Mouse (Mus musculus) kidney, postnatal 10 days (tissue): ENCODE results near the gene Fam89b.
A peak's percentile ranks its signal among the peaks of the same experiment; 100 is the strongest.

ENCODE experiments used
- DNase-seq: peaks from one replicate; pipeline ENCODE4 v3.0.0; 2021; ENCODE audit warnings: mixed read lengths

Gene Fam89b

DNA sequence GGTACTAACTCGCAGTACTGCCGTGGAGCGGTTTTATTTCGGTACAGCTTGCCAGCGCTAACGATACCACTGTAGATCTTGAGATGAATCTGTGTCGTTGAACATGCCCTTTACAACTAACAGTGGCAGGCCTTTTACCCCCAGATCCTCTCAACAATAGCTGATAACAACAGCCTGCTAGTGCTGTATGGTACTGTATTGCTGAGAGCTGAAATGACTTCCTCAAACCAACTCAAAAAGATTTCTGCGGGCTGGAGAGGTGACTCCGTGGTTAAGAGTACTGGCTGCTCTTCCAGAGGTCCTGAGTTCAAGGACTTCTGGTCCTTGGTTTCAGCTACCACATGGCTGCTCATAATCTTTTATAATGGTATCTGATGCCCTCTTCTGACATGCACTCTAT is 4.9 kb upstream of the Fam89b start:
- DNase-seq, result no peak

DNA sequence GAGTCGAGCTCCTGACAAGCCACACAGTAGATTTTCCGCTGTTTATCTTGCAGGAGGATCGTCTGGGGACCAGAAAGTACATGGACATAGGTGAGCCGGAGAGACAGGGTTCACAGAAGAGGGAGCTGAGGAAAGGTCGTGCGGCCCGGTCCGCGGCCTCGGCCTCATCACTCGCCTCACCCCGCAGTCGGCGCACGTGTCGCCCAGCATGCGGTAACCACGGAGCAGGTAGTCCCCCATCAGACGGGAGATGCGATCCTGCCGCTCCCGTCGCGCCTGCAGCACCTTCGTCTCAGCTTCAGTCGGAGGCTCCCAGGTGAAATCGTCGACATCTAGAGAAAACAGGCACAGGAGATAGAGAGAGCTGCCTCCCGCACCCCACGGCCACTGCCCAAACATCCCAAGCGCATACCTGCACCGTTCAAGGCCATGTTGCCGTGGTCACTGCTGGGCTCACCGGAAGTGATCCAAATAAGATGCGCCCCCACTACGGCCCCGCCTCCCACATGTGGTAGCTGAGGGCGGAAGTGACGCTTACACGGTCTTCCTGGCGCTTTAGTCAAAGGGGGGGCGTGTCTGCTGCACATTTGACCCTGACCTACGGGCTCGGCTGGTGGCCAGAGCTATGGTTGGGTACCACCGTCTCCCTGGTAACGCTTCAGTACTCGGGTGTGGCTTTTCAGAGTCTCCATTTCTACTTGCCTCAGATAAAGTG is 2.0 kb upstream of the Fam89b start:
- DNase-seq, result peak; percentile 97

DNA sequence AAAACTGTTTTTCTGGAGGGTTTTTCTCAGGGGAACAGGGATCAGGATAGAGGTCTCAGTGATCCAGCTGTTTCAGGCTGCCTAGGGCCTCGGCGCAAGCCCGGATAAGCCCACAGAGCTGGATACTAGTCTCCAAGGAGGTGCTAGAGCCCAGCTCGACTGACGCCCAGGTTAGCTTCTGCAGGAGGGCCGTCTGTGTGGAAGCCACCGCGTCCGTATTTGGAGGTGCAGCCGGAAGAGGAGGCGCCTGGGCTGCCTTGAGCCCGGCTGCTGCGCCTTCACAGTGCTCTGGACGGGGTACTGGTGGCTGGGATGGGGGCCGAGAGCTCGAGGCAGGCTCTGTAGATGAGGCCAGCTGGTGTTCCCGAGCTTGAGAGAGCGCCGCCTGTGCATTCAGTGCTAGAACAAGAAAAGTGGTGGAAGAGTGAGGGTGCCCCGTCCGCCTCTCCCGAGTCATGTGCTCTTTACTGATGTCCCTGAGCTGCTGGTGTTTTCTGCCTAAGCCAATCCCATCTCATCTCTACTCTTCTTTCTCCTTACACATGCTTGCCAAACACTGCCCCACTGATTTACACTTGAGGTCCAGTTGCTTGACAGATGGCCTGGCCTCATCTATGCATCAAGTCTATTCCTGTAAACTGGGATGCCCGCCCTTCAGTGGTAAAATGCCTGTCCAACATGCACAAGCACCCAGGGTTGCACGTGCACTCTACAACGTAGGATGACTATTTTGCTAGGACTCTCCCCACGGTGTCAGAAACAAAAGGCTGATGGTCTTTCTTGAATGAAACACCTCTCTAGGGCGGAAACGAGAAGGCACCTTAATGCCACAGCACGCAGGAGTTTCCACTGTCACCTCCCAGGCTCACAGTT is 1.1 kb upstream of the Fam89b start:
- DNase-seq, result peak; percentile 57

DNA sequence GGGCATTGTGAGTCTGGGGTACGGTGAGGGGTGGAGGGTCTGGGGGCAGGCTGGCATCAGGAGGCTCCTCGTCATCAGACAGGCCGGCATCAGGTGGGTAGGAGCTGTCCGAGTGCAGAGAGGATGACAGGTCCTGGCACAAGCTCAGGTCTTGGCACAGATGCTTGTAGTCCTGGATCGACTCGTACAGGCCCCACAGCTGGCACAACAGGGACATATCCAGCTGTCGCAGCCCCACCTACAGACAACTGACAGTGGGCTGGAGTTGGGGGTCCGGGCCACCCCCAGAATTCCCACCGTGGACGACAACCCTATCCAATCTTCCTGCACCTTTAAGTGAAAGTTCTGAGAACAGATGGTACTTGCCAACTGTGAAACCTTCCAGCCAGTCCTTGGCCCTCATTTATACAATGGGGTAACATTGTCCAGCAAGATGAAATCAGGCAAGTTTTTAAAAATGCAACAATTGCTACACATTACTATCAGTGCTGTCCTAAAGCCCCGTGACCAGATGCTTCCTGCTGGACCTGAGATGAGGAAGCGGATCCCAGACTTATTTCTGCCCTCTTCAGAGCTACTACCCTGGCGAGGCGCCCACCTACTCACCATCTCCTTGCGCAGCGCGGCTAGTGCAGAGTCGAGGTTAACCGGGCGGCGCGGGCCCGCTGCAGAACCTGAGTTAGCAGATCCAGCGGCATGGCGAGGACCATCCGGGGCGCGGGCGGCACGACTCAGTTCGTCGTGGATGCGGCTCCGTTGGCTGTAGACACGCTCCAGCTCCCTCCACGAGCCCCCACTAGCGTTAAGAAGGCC is 616 bp downstream of the Fam89b start:
- DNase-seq, result peak; percentile 84

DNA sequence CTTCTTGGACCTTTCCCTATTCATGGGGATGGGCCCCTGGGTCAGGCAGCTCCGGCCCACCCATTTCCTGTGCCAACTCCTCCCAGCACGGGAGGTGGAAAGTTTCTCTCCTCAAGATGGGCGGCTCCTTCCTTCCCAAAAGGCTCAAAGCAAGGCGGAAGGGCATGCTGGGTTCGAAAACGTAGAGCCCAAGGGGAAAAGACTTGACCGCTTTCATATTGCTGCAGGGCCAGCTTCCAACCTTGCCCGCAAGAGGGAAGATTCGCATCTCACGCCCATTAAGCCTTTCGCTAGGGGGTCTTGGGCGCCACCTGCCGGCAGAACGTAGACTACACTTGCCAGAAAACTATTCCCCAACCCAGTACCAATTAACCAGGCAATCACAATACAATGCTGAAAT is 1.8 kb downstream of the Fam89b start:
- peak; percentile 94 for DNase-seq

DNA sequence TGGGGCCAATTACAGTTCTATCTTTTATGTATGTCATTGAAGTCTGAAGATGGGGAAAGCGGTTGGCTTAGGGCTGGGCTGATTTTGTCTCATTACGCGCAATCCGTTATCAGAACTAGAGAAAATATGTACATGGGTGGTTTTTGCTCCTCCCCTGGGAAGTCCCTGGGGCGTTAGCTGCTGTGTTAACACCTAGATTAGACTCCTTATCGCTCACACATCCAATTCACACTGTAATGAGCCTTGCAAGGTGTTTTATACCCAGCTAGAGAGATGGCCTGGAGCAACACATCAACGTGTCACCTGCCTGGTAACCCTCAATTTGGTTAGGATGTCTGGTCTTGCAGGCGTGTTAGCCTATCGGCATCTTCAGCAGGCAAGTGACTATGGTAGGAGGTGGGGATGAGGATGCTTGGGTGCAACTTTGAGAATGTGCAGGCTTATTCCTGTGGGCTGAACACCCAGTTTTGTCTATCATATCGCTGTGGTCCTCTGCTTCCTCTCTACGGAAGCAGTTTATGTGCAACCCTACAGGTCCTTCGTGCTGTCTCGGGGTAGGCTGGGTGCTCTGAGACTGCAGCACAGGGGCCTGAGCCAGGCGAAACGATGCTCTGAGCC is 2.4 kb downstream of the Fam89b start:
- DNase-seq, result no peak

DNA sequence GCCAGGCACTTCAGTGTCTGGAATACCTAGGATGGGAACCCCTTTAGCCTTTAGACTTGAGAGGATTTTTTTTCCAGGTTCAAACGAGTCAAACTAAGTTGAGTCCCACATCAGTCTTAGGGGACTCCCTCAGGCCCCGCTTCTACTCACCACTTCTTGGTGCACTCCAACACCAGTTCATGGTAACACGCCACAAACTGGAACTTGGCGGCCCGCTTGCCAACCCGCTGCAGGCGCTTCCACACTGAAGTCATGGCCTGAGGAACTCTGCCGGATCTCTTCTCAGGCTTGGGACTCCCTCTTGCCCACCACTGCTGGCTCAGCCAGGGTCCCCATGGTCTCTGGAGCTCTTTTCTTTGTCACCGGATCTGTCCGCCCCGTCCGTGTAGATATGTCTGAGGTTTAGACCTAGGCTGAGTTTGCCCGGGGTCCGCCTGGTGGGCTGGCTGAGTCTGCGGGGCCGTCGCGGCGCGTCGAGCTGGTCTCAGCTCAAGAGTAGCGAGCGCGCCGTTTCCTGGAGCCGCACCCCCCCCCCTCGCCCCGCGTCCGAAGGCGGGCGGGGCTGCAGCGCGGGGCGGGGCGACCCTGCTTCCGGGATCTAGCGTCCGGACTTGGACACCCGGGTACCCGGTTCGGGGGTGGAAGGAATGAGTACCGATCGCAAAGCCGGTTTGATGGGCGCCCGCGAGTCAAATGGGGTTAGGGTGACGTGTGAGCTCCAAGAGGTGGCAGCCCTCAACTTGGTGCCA is 3.5 kb downstream of the Fam89b start, which contains the start of gene Ehbp1l1:
Gene Ehbp1l1, minus strand, starts transcription at position 551 of the 749 bp plus-strand sequence.
- peak; percentile 94 for DNase-seq

DNA sequence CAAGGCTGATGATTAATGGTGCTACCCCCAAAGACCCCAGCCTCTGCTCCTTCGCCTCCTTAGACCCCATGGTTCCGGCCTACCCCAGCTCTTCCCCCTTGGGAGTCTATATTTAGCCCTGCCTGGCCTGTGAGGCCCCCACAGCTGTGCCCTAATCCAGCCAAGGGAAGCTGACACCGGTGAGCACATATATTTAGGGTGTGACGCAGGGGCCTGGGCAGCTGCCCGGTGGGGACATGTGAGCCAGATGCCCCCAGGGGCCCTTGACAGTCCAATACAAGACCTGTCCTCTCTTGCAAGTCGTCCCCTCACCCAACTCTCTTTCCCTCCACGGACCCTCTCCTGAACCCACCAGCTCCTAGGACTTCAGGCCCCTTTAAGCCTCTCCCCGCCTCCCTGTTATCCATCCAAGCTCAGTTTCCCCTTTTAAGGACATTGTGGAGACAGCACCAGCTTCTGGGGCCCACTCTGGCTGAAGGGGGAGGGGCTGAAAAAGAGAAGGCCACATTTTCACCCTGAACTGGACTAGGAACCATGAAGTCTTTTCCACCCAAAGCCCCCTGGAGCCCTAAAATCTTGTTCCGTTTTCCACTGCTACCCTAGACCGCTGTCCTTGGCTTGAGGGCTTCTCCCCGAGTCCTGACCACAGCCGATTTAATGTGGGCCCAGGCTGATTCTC is 4.3 kb downstream of the Fam89b start:
- DNase-seq, result peak; percentile 61

DNA sequence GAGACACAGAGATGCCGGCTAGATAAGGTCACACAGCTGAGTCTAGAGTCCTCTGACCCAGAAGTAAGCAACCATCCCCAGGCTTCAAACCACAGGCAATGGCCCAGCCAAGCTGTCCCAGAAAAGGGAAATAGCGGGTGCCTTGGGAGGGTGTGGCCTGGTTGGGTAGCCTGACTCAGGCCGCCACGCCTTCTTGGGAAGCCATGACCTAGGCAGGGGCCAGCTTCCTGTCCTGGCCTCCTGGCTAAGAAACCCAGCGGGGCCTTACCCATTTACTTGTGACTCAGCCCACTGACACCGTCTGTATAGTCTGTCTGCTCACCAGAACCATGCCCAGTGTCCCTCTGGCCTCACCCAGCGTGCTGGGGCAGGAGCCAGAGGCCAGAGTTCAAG is 4.9 kb downstream of the Fam89b start:
- peak; percentile 72 for DNase-seq

DNA sequence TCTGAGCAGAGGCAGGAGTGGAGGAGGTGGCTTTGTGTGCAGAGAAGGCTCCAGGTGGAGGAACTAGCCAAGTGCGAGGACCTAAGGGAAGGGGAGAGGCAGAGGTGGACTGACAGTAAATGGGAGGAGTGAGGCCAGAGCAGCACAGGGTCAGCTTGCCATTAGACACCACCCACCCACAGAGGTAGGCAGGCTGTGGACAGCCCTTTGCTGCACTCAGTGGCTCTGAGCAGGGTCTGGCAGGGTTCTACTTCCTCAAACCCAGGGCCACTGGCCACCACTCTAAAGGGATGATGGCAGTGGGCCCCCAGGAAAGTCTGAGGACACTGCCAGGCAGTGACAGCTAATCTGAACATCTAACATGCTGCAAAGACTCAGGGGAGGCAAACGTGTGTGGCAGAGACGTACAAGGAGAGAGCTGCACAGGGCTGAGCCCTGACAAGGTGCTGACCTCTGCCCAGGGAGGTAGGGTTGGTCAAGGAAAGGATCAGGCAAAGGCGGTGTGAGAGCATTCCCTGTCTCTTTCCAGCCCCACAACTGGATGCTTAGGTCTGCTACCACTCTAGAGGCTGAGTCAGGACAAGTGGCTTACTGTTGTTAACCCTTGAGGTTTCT is 5.4 kb downstream of the Fam89b start:
- DNase-seq, result no peak

DNA sequence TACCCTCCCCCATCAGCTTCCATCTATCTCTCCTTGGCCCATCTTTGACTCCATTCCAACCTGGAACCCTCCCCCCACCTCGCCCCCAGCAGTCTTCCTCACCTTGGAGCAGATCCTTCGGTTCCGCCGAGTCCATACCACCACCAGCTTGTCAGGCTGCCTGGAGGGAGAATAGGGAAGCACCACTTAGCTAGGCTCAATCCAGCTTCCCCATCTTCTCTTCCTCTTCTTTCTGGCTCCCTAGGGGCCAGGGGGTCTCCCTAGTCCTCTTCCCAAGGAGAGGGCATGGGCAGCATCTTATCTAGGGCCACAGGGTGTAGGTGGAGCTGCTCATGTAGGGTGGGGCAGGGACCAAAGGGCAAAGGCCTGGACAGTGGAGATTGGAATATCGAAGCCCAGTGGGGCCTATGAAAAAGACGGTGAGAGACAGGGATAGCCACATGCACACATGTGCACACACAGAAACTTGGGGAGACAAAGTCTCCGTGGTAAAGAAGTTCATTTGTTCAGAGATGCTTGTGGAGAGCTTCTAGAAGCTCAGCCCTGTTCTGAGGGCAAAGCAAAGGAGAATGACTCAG is 6.5 kb downstream of the Fam89b start:
- DNase-seq, result no peak

DNA sequence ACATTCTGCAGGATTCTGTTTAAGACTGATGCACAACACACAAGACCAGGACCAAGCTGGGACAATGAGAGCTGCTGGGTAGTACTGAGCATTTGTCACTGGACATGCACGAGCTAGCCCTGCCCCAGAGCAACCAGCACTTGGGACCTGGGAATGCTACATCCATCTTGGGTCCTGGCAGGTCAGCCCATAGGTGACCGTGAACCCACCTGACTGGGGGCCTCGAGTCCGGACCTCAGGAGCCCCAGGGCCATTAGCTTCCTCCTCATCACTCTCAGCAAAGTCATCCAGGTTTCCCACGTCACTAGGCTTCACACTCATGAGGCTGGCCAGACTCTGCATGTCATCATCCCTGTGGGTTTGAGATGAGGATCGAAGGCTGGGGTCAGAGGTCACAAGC is 8.2 kb downstream of the Fam89b start:
- DNase-seq, result no peak

DNA sequence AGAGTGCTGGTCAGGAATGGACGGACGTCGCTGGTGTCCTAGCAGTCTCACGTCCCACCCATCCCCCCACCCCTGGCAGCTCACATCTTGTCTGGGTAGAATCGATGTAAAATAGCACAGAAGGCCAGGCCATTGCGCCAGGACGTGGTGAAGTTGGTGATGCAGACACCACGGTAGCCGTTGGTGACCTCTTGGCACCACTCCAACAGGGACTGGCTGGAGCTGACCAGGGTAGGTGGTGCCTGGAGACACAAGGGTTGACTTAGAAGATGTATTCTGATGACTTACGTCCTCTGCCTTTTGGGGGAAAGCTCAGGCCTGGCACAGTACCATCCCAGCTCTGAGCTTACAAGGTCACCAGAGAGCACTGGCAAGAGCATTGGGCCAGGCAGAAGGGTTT is 12.5 kb downstream of the Fam89b start:
- peak; percentile 55 for DNase-seq

DNA sequence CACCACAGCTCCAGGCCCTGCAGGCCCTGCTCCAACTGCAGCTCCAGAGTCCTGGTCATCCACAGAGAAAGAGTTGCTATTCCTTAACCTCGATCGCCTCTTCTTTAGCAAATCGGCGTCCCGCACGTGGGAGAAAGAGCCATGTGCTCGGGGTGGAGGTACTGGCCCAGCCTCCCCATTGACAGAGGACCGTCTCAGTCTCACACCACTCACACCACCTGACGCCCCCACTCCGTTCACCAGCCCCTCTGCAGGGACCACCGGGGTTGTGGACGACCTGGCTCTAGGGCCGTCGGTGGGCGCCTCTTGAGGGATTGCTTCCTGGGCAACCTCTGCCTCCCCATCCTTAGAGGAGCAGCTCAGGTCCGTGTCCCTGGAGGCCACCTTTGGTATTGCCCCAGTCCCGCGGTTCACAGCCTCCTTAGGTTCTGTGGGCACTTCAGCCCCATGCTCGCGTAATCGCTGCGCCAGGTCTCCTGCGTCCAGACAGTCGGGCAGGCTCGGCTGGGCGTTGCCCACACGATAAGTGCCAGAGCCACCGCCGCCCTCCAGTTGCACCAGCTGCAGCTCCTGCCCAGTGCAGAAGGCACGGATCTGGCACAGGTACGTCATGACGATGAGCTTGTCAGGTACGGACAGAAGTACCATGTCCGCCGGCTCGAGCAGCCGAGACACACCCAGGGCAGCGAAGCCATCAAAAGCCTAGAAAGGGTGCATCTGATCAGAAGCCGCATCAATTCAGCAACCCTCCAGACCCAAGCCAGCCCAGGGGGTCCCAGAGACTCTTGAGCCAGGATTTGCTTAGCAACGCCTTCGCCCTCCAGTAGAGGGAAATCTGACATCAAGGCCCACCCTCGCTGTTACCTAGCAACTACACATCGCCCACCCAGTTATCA is 13.4 kb downstream of the Fam89b start:
- DNase-seq, result peak; percentile 68

DNA sequence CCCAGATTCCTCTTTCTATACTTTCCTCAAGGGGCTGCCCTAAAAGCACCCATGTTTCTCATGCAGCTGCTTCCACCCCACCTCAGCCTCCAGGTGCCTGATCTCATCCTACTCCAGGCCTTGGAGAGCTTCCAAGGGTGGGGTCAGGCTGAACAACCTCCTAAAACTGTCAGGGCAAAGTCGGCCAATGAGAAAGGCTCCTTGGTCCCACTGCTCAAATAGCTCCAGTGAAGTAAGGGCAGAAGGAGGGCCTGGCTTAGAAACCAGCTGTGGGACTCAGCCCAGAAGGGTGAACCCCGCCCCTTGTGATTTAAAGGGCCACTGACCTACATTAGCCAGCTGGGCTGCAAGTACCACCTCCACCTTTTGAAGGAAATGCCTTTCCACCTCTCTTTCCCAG is 15.7 kb downstream of the Fam89b start:
- peak; percentile 80 for DNase-seq

DNA sequence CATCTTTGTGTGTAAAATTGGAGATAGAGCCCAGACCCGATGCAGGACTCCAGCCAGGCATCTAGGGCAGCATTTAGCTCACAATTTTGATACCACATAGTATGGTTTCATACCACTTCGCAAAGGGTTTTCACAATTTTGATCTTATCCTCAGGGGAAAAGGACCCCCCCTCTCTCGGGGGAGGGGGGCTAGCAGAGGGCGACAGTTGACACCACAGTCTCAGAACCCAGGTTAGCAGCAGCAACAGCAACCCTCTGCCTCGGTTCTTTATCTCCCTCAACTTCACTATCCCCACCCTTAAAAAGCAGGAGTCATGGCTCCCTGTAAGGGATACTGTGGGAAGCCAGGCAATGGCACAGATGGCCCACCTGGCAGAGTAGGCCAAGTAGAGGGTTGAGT is 16.2 kb downstream of the Fam89b start:
- DNase-seq, result no peak

DNA sequence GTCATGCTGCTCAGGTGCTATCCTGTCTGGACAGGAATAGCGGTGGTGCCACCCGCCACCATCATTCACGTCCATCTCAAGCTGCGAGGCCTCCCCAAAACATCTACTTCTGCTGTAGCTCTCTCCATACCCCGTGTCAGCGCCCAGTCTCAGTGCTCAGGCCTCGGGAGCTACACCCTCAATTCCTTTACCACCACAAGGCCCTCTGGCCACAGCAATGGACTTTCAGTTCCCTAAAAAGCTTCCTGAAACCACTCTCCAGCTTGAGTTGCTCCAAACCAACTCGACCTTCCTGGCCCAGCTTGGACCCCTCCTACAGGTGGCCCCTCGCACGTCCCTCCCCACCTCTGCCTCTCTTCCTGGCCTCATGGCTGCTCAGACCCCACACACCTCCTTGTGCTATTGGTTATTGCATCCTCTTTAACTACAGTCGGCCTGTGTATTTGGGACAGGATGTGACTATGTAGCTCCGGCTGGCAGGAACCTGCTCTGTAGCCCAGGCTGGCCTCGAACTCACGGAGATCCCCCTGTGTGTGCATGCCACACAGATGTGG is 17.5 kb downstream of the Fam89b start:
- no peak for DNase-seq

DNA sequence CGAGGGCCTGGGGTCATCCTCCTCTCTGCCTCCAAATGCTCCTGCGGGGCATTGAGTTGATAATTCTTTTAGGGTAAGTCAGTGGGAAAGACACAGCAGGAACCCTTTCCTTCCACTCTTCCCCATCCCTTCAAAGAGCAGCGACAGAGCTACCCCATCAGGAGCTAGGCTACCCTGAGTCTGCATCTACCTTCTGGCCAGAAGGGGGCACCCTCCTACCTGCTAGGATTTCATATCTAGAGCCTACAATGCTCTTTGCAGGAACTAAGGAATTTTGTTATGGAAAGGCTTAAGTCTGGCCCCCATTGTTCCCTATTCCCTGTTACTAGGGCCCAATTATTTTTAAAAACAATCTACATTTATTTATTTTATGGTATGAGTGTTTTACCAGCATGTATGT is 18.2 kb downstream of the Fam89b start:
- DNase-seq, result peak; percentile 90

DNA sequence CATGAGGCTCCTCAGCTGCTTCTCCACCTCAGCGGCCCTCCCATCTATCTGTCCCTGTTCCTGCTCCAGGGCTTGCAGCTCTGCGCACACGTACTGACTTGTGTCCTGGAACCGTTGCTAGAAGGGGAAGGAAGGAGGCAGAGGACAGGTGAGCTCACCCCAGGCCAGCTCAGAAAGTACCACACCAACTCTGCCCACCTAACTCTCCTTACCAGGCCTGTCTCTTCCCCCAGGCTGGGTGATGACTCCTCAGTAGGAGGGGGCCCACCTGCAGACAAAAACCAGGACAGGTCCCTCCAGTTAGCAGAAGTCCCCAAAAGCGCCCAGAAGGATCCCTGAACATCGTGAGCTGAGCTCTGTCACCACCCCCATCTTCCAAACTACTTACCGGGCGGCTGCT is 18.9 kb downstream of the Fam89b start:
- DNase-seq, result no peak
